ENCODE assay signal across 8 mouse cellular contexts in the genomic region with DNA sequence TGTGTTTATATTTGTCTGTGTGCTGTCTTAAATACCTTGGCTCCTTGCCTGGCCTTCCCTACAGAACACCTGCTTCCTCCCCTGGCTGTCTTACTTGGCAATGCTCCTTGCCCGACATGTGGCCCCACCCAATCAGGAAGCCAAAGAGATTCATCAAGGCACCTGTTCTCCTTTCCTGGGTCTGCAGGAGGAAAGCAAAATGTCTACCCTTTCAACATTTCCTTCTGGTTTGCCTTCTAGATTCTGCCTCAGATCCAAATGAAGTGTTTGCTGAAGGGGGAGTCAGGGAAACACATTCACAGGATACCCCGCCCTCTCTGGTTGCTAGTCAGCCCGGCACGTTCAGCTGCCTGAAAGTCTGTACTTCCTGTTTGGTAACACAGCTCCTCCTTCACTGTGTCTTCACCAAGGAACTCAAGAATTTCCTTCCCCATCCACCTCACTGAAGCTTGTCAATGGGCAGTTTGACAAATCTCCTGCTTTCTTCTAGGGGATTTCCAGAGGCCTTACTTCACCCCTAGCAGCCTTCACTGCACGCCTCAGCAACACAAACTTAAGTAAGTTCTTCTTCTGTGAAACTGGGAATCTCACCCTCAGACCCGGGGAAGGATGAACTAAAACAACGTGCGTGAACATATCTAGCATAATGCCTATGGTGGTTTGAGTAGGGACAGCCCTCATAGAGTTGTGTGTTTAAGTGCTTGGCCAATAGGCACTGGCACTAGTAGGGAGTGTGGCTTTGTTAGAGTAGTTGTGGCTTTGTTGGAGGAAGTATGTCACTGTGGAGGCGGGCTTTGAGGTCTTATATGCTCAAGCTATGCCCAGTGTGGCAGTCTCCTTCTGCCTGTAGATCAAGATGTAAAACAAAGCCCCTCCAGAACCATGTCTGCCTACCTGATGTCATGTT. TPM values are rescaled to one million over a fixed set of nuclear protein-coding genes. Genes with fewer than 3 reads are reported as not detected.
DNase-seq lines count a peak whose midpoint lies in the region; ATAC-seq and TF ChIP-seq lines count a peak whose summit lies in the region.

No protein-coding gene starts in this region.

- H3K9ac ChIP-seq in heart, postnatal 0 days (replicated peaks; ENCODE audit: low read depth, low read length): no peak overlapping the region
- no peak overlapping the region for H3K9ac ChIP-seq in liver, embryonic 15.5 days

- H3K4me3 ChIP-seq in heart, postnatal 0 days (ENCODE audit: low read depth, low read length): no peak overlapping the region
- no peak overlapping the region for H3K4me3 ChIP-seq in liver, embryonic 15.5 days (replicated peaks)

- TF ChIP-seq EP300 in heart, postnatal 0 days (IDR thresholded peaks at IDR 0.05; ENCODE audit: low read depth): no peak

- intact Hi-C loops in gastrocnemius, postnatal 14 days (cut with DNase I; ENCODE audit: low total_unique reads): no loop called here

- no peak overlapping the region for H3K4me2 ChIP-seq in heart, postnatal 0 days (ENCODE audit: low read depth, low read length)
- H3K4me2 ChIP-seq in liver, embryonic 15.5 days: no peak overlapping the region

- no peaks in the 10 kb centered on the region for H3K36me3 ChIP-seq in heart, postnatal 0 days (replicated peaks; ENCODE audit: control insufficient read depth, insufficient read depth, low read length)
- H3K36me3 ChIP-seq in liver, embryonic 15.5 days (replicated peaks): no peaks in the 10 kb centered on the region
- H3K36me3 ChIP-seq in splenic B cell, adult 2 months (ENCODE audit: control insufficient read depth, insufficient read depth, low read length, poor library complexity, severe bottlenecking): no peaks in the 10 kb centered on the region

- peak overlapping the region; percentile 79 for H3K27ac ChIP-seq in heart, postnatal 0 days (ENCODE audit: low read depth)
- H3K27ac ChIP-seq in liver, embryonic 15.5 days (replicated peaks): peak overlapping the region; percentile 54

- no peak for TF ChIP-seq CTCF in heart, postnatal 0 days (IDR thresholded peaks at IDR 0.05; ENCODE audit: low read depth)

- DNase-seq in gastrocnemius, postnatal 14 days: peak; percentile 20
- no peak for DNase-seq in gastrocnemius, adult 8-10 months (ENCODE audit: low spot score in 2 of 2)
- peak; percentile 12 to 37 for DNase-seq in adrenal gland, postnatal 36 days
- peak; percentile 36 for DNase-seq in heart, postnatal 0 days (ENCODE audit: low spot score)
- peak; percentile 86 for DNase-seq in splenic B cell, adult 2 months (ENCODE audit: low read depth, low spot score)
- no peak for DNase-seq in testis, postnatal 14 days (ENCODE audit: low spot score)

- H3K4me1 ChIP-seq in heart, postnatal 0 days (ENCODE audit: control insufficient read depth, insufficient read depth): no peaks in the 10 kb centered on the region
- H3K4me1 ChIP-seq in liver, embryonic 15.5 days (replicated peaks): no peaks in the 10 kb centered on the region

- peak; percentile 44 for ATAC-seq in heart, postnatal 0 days (ENCODE audit: insufficient read depth, low read depth)
- ATAC-seq in liver, embryonic 15.5 days (ENCODE audit: insufficient read depth): peak; percentile 43; the same call in 1 of the 2 replicates
- ATAC-seq in frontal cortex, adult (ENCODE audit: low TSS enrichment): no peak

- H3K27me3 ChIP-seq in heart, postnatal 0 days (ENCODE audit: control insufficient read depth, insufficient read depth, low read length): no peaks in the 10 kb centered on the region
- H3K27me3 ChIP-seq in liver, embryonic 15.5 days: no peaks in the 10 kb centered on the region
- no peaks in the 10 kb centered on the region for H3K27me3 ChIP-seq in splenic B cell, adult 2 months (ENCODE audit: control insufficient read depth, insufficient read depth, low read length, poor library complexity, severe bottlenecking)

- WGBS in heart, postnatal 0 days: 74% methylated on average over 9 of the region's 9 CpGs
- 47% methylated on average over 9 of the region's 9 CpGs for WGBS in liver, embryonic 15.5 days (ENCODE audit: insufficient replicate concordance)

- no peaks in the 10 kb centered on the region; the same call in 1 of the 2 replicates for H3K9me3 ChIP-seq in heart, postnatal 0 days (replicated peaks; ENCODE audit: control insufficient read depth, low read length)
- H3K9me3 ChIP-seq in liver, embryonic 15.5 days (replicated peaks): no peaks in the 10 kb centered on the region

RNA-seq across cellular contexts. Expression of a gene that starts 27.7 kb away (rescaled TPM):
- total RNA-seq in gastrocnemius, postnatal 14 days (2021): 1 to 10 TPM; 6.9 to 8.0 TPM
- total RNA-seq in gastrocnemius, adult 8-10 months (2022): 1 to 10 TPM; 1.7 to 3.7 (median 2.7) TPM
- total RNA-seq in adrenal gland, postnatal 36 days (2021): 10 to 100 TPM; 21.2 to 32.8 TPM
- total RNA-seq in heart, postnatal 0 days (2014; rRNA removed; ENCODE audit: low replicate concordance): 12.1 and 14.8 TPM in 2 replicates
- polyA plus RNA-seq in heart, postnatal 0 days (2015; fragmentation: Nextera tagmentation; extraction: Ambion mirVana): 20.0 and 20.6 TPM in 2 replicates
- 14.4 and 18.8 TPM in 2 replicates for polyA plus RNA-seq in liver, embryonic 15.5 days (2015; fragmentation: Nextera tagmentation; extraction: Ambion mirVana)

Comparison
In these comparisons a context has a peak if more than half of its experiments do, and no peak if none do; other contexts are left out.
1. DNase-seq: peak in gastrocnemius, postnatal 14 days (single experiment), adrenal gland, postnatal 36 days (2 of 2), heart, postnatal 0 days (single experiment) and splenic B cell, adult 2 months (single experiment); none in gastrocnemius, adult 8-10 months (0 of 2) and testis, postnatal 14 days (single experiment).